Mouse (Mus musculus) ES-E14 (cell line): ENCODE measurements around the gene Pafah1b2.

ENCODE experiments used
- CHD2 ChIP-seq: IDR thresholded peaks from 2 replicates; pipeline ENCODE4 v1.6.1; 2014; ENCODE audit warnings: mild to moderate bottlenecking, low read depth, low read length, inconsistent platforms
- HCFC1 ChIP-seq: IDR thresholded peaks from 2 replicates; pipeline ENCODE4 v1.6.1; 2012; ENCODE audit warnings: low read length, inconsistent platforms, borderline replicate concordance; ENCODE audit not compliant: insufficient read depth
- MAFK ChIP-seq: IDR thresholded peaks from 2 replicates; pipeline ENCODE4 v1.6.1; 2014; ENCODE audit warnings: mild to moderate bottlenecking, low read depth, low read length, inconsistent platforms; ENCODE audit not compliant: insufficient read depth
- ZNF384 ChIP-seq: IDR thresholded peaks from 2 replicates; pipeline ENCODE4 v1.6.1; 2012; ENCODE audit warnings: low read depth, low read length, inconsistent platforms

- no peak for TF ChIP-seq CHD2
- no peak for TF ChIP-seq ZNF384
- TF ChIP-seq HCFC1: no peak
- no peak for TF ChIP-seq MAFK
These were observed 49.4 kb upstream of the Pafah1b2 start for GRCm38 (mm10) chr9:46061696-46062425.
